Mouse (Mus musculus) cerebellum, adult 11 months (tissue): ENCODE results near the gene Ddah1.

Experiments used
- DNase-seq: peaks from one replicate; pipeline ENCODE4 v3.0.0; 2022

Gene Ddah1

GRCm38 (mm10) chr3:145758561-145759378, at the start of gene Ddah1:
Gene Ddah1, plus strand, starts transcription at chr3:145758675.
- peak; percentile 53 for DNase-seq

- DNase-seq = no peak
Observed at GRCm38 (mm10) chr3:145715923-145716322, 42.6 kb upstream of the Ddah1 start.

- no peak for DNase-seq
Observed at GRCm38 (mm10) chr3:145719660-145720059, 38.8 kb upstream of the Ddah1 start.

GRCm38 (mm10) chr3:145725078-145725477, 33.4 kb upstream of the Ddah1 start:
- DNase-seq = no peak

GRCm38 (mm10) chr3:145728336-145728735, 30.1 kb upstream of the Ddah1 start:
- DNase-seq = no peak

- DNase-seq = peak; percentile 1
Observed at GRCm38 (mm10) chr3:145729531-145729930, 28.9 kb upstream of the Ddah1 start.

GRCm38 (mm10) chr3:145730092-145730491, 28.4 kb upstream of the Ddah1 start:
- no peak for DNase-seq

GRCm38 (mm10) chr3:145734857-145735256, 23.6 kb upstream of the Ddah1 start:
- no peak for DNase-seq

GRCm38 (mm10) chr3:145736562-145736961, 21.9 kb upstream of the Ddah1 start:
- no peak for DNase-seq

- no peak for DNase-seq
Observed at GRCm38 (mm10) chr3:145738662-145739061, 19.8 kb upstream of the Ddah1 start.

GRCm38 (mm10) chr3:145739904-145740303, 18.6 kb upstream of the Ddah1 start:
- no peak for DNase-seq

GRCm38 (mm10) chr3:145743050-145743449, 15.4 kb upstream of the Ddah1 start:
- no peak for DNase-seq

GRCm38 (mm10) chr3:145743476-145744027, 14.9 kb upstream of the Ddah1 start:
- no peak for DNase-seq

GRCm38 (mm10) chr3:145748626-145749025, 9.8 kb upstream of the Ddah1 start:
- DNase-seq = no peak

- no peak for DNase-seq
Observed at GRCm38 (mm10) chr3:145756457-145756856, 2.0 kb upstream of the Ddah1 start.

- no peak for DNase-seq
Observed at GRCm38 (mm10) chr3:145757177-145757576, 1.3 kb upstream of the Ddah1 start.

GRCm38 (mm10) chr3:145757844-145758243, 631 bp upstream of the Ddah1 start:
- no peak for DNase-seq

- no peak for DNase-seq
Observed at GRCm38 (mm10) chr3:145759379-145760209, 1.1 kb downstream of the Ddah1 start.

GRCm38 (mm10) chr3:145760547-145760946, 2.1 kb downstream of the Ddah1 start:
- no peak for DNase-seq

- no peak for DNase-seq
Observed at GRCm38 (mm10) chr3:145761501-145762170, 3.2 kb downstream of the Ddah1 start.

GRCm38 (mm10) chr3:145762957-145763641, 4.6 kb downstream of the Ddah1 start:
- DNase-seq = no peak

GRCm38 (mm10) chr3:145763642-145763972, 5.1 kb downstream of the Ddah1 start:
- DNase-seq = no peak

GRCm38 (mm10) chr3:145764416-145764815, 5.9 kb downstream of the Ddah1 start:
- DNase-seq = no peak
